Mouse (Mus musculus): ENCODE measurements around the gene Rhoh.

Rhoh gene

GRCm38 (mm10) chr5:65895764-65896163 lies 34.8 kb downstream of the Rhoh start:
- no peak for DNase-seq

- no peak for DNase-seq
These were observed 36.7 kb downstream of the Rhoh start for GRCm38 (mm10) chr5:65897731-65898130.

GRCm38 (mm10) chr5:65898683-65899082 lies 37.7 kb downstream of the Rhoh start:
- DNase-seq, result no peak

- no peak for DNase-seq
These were observed 39.1 kb downstream of the Rhoh start for GRCm38 (mm10) chr5:65900113-65900512.

- DNase-seq, result no peak
These were observed 39.9 kb downstream of the Rhoh start for GRCm38 (mm10) chr5:65900862-65901265.

- no peak for DNase-seq
These were observed 40.9 kb downstream of the Rhoh start for GRCm38 (mm10) chr5:65901868-65902418.

GRCm38 (mm10) chr5:65902811-65903210 lies 41.8 kb downstream of the Rhoh start:
- DNase-seq, result no peak

- no peak for DNase-seq
These were observed 43.5 kb downstream of the Rhoh start for GRCm38 (mm10) chr5:65904476-65904875.

- DNase-seq, result no peak
These were observed 47.7 kb downstream of the Rhoh start for GRCm38 (mm10) chr5:65908751-65909150.

GRCm38 (mm10) chr5:65909321-65909720 lies 48.3 kb downstream of the Rhoh start:
- DNase-seq, result no peak

GRCm38 (mm10) chr5:65910398-65910797 lies 49.4 kb downstream of the Rhoh start:
- DNase-seq, result no peak

- no peak for DNase-seq
These were observed 50.7 kb downstream of the Rhoh start for GRCm38 (mm10) chr5:65911676-65912075.

GRCm38 (mm10) chr5:65912201-65912600 lies 51.2 kb downstream of the Rhoh start:
- DNase-seq, result no peak

GRCm38 (mm10) chr5:65913126-65913525 lies 52.1 kb downstream of the Rhoh start:
- no peak for DNase-seq

- DNase-seq, result no peak
These were observed 53.3 kb downstream of the Rhoh start for GRCm38 (mm10) chr5:65914342-65914741.

GRCm38 (mm10) chr5:65916930-65917329 lies 55.9 kb downstream of the Rhoh start:
- no peak for DNase-seq

- no peak for DNase-seq
These were observed 57.6 kb downstream of the Rhoh start for GRCm38 (mm10) chr5:65918601-65919000.

- DNase-seq, result no peak
These were observed 58.3 kb downstream of the Rhoh start for GRCm38 (mm10) chr5:65919326-65919725.

- no peak for DNase-seq
These were observed 58.9 kb downstream of the Rhoh start for GRCm38 (mm10) chr5:65919904-65920303.

GRCm38 (mm10) chr5:65920701-65921426 lies 59.9 kb downstream of the Rhoh start:
- DNase-seq, result no peak

GRCm38 (mm10) chr5:65921477-65922138 lies 60.6 kb downstream of the Rhoh start:
- no peak for DNase-seq

- DNase-seq, result no peak
These were observed 65.7 kb downstream of the Rhoh start for GRCm38 (mm10) chr5:65926666-65927065.

- no peak for DNase-seq
These were observed 68.1 kb downstream of the Rhoh start for GRCm38 (mm10) chr5:65929162-65929561.

GRCm38 (mm10) chr5:65930171-65930570 lies 69.2 kb downstream of the Rhoh start:
- DNase-seq, result no peak
